Mouse (Mus musculus) forebrain, embryonic 11.5 days (tissue): Measurements from ENCODE around the gene Cd274. TPM values are rescaled to one million over a fixed set of nuclear protein-coding genes. Genes with fewer than 3 reads are reported as not detected.
A peak's percentile ranks its signal among the peaks of the same experiment; 100 is the strongest.

Experiments used
- ATAC-seq: fragments of 200-750 bp; cut with Nextera tagmentation; replicated peaks from 2 replicates; pipeline ENCODE4 v1.8.0; 2017; ENCODE audit warnings: moderate TSS enrichment; ENCODE audit not compliant: low FRiP score
- DNase-seq: peaks from one replicate; pipeline ENCODE4 v3.0.0-alpha.2; 2017; ENCODE audit warnings: low spot score
- H3K27ac ChIP-seq: fragments of 300-500 bp; sonication (generic); 2 replicates; pipeline ENCODE4 v1.5.1; 2014; ENCODE audit warnings: low read depth, low read length
- H3K27me3 ChIP-seq: fragments of 300-500 bp; sonication (generic); 2 replicates; pipeline ENCODE4 v1.6.1; 2014; ENCODE audit warnings: mild to moderate bottlenecking, low read length, mixed read lengths; ENCODE audit not compliant: control insufficient read depth, insufficient read depth
- H3K36me3 ChIP-seq: fragments of 300-500 bp; sonication (generic); 2 replicates; pipeline ENCODE4 v1.6.1; 2014; ENCODE audit warnings: mild to moderate bottlenecking, low read length, moderate library complexity, mixed read lengths; ENCODE audit not compliant: control insufficient read depth, insufficient read depth
- H3K4me1 ChIP-seq: fragments of 300-500 bp; sonication (generic); replicated peaks from 2 replicates; pipeline ENCODE4 v1.6.1; 2014; ENCODE audit warnings: low read length, mixed read lengths; ENCODE audit not compliant: control insufficient read depth, insufficient read depth
- H3K4me2 ChIP-seq: fragments of 300-500 bp; sonication (generic); 2 replicates; pipeline ENCODE4 v1.6.1; 2014; ENCODE audit warnings: low read depth, mild to moderate bottlenecking, low read length, moderate library complexity, mixed read lengths; ENCODE audit not compliant: severe bottlenecking
- H3K4me3 ChIP-seq: fragments of 300-500 bp; sonication (generic); 2 replicates; pipeline ENCODE4 v1.5.1; 2014; ENCODE audit warnings: low read depth, low read length
- H3K9ac ChIP-seq: fragments of 300-500 bp; sonication (generic); 2 replicates; pipeline ENCODE4 v1.6.1; 2014; ENCODE audit warnings: low read length
- H3K9me3 ChIP-seq: fragments of 300-500 bp; sonication (generic); 2 replicates; pipeline ENCODE4 v1.6.1; 2016; ENCODE audit warnings: low read length, mixed read lengths; ENCODE audit not compliant: control insufficient read depth
- WGBS: fragments of 180-500 bp; shearing (Covaris S2); extraction: QIAGEN DNeasy Blood & Tissue Kit; methylation state at CpG from one replicate; pipeline ENCODE4 v1.1.7; 2014; 5-methylcytosine and 5-hydroxymethylcytosine counted together
- polyA plus RNA-seq: library from polyadenylated mRNA; unstranded; fragments of >200 nt; fragmentation: Nextera tagmentation; extraction: Ambion mirVana; gene quantifications from 2 replicates; pipeline ENCODE4 v1.2.1, GENCODE M21; 2014

Gene Cd274
- polyA plus RNA-seq, 1 experiment from 2014 or later = 0.23 TPM

DNA sequence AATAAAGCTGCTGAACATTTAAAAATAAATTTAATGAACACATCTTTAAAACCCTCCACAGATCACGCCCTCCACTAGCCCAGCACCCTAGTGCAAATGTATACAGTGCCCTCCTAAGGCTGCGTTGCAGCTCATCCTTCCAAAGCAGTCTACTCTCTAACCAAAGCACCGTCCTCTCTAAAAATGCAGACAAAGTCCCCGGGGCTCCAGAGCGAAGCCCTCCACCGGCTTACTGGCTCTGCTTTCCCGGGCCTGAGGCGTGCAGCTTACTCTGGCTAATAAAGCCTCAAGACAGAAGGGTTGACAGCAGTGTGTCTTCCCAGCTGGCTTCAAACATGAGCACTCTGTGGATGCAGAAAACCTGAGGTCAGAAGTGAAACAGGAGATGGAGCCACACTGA lies 53.1 kb downstream of the Cd274 start:
- 84% methylated on average over 8 of the region's 8 CpGs for WGBS
- Histone ChIP-seq H3K27ac (no peak overlapping the region), H3K4me2 (no peak overlapping the region), H3K36me3 (no peaks in the 10 kb centered on the region), H3K4me3 (no peak overlapping the region), H3K27me3 (no peaks in the 10 kb centered on the region), H3K9me3 (no peaks in the 10 kb centered on the region), H3K9ac (no peak overlapping the region), H3K4me1 (no peaks in the 10 kb centered on the region)
- ATAC-seq (no peak), DNase-seq (peak; percentile 51)

DNA sequence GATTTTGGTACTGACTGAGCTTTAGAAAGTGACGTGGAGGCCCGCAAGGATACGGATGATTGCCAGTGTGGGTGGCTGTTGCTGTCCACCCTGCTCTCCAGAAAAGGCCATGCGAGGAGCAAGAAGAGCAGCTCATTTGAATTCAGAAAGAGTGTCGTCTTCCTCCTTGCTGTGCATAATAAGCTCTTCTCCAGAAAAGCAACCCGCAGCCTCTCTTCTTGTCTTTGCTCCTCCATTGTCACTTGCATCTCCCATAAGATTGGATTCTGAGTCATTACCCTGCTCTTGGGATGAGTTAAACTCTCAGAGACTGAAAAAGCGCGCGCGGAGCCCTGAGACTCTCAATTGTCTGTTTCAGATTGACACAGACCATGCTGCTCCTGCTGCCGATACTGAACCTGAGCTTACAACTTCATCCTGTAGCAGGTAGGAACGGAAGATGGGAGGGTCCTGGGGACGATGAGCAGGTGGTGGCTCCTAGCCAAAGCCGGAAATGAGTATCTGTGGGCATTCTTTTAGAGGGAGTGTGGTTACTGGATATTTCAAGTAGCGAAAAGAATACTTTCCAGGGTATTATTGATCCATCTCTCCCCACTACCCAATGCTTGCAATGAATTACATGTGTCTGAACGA lies 54.9 kb downstream of the Cd274 start:
- Histone ChIP-seq H3K4me3 (no peak overlapping the region), H3K36me3 (no peaks in the 10 kb centered on the region), H3K9me3 (no peaks in the 10 kb centered on the region), H3K4me1 (no peaks in the 10 kb centered on the region), H3K27me3 (no peaks in the 10 kb centered on the region), H3K4me2 (no peak overlapping the region), H3K27ac (no peak overlapping the region), H3K9ac (no peak overlapping the region)
- WGBS = 88% methylated on average over 16 of the region's 16 CpGs
- DNase-seq (no peak), ATAC-seq (no peak)

DNA sequence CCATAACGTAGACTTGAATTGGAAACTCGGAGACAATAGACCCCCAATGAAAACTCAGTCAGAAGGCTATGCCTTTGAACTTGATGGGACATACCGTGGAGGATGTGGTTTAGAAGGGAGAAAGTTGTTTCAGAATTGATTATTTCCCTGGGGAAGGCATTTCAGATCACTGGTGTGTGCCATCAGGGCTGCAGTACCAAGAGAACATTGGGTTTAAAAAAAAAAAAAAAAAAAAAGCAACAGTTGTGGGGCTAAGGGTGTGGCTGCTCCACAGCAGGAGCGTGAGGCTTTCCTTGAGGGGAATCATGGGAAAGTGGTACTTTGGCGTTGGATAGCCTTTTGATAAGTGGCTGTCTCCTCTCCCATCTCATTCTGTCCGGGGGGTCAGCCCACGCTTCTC lies 55.5 kb downstream of the Cd274 start:
- 83% methylated on average over 7 of the region's 7 CpGs for WGBS
- no peaks in the 10 kb centered on the region for H3K4me1 ChIP-seq
- H3K9me3 ChIP-seq = no peaks in the 10 kb centered on the region
- no peak overlapping the region for H3K4me2 ChIP-seq
- H3K9ac ChIP-seq = no peak overlapping the region
- H3K27me3 ChIP-seq = no peaks in the 10 kb centered on the region
- no peak overlapping the region for H3K27ac ChIP-seq
- DNase-seq (no peak), ATAC-seq (no peak)
- H3K4me3 ChIP-seq = no peak overlapping the region
- no peaks in the 10 kb centered on the region for H3K36me3 ChIP-seq

DNA sequence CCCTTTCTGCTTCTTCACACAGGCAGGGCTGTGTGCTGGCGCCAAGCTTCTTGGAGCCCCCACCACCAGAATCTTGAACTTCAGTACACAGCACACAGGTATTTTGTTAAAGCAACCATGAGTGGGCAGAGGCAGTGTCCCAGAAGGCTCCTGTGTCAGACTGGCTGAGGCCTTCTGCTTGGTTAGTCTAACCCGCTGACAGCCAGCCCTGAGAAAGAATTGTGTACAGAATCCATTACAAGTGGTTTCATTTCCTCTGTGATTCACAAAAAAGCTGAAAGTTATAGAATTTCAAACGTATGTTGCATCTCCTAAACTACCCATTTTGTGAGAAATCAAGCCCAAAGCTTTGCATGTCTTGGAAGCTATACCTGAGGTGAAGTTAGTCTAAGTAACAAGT lies 63.3 kb downstream of the Cd274 start:
- Histone ChIP-seq H3K4me2 (no peak overlapping the region), H3K27me3 (no peaks in the 10 kb centered on the region), H3K4me3 (no peak overlapping the region), H3K9ac (no peak overlapping the region), H3K9me3 (no peaks in the 10 kb centered on the region), H3K4me1 (no peaks in the 10 kb centered on the region), H3K36me3 (no peaks in the 10 kb centered on the region), H3K27ac (no peak overlapping the region)
- DNase-seq (no peak), ATAC-seq (no peak)
- 85% methylated on average over 3 of the region's 3 CpGs for WGBS

DNA sequence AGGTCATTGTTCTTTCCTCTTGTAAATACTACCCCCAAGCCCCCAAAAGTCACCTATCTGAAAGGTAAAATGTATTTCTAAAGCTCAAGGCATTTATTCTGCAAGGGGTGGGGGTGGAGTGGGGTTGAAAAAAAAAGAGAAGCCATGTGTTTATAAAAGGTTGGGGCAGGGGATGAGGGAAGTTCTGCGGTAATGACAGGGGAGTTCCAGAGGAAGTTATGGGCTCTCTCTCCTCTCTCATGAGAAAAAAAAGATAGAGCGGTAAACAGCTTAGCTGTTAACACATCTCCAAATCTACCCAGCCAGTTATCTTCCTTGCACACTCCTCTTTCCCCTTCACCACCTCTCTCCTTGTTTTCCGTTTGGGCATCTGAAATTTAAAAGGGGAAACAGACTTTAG lies 63.7 kb downstream of the Cd274 start:
- H3K4me2 ChIP-seq = no peak overlapping the region
- no peak overlapping the region for H3K27ac ChIP-seq
- no peaks in the 10 kb centered on the region for H3K27me3 ChIP-seq
- no peaks in the 10 kb centered on the region for H3K36me3 ChIP-seq
- ATAC-seq (no peak), DNase-seq (no peak)
- H3K9ac ChIP-seq = no peak overlapping the region
- no peaks in the 10 kb centered on the region for H3K9me3 ChIP-seq
- WGBS = 84% methylated on average over 3 of the region's 3 CpGs
- no peaks in the 10 kb centered on the region for H3K4me1 ChIP-seq
- no peak overlapping the region for H3K4me3 ChIP-seq

DNA sequence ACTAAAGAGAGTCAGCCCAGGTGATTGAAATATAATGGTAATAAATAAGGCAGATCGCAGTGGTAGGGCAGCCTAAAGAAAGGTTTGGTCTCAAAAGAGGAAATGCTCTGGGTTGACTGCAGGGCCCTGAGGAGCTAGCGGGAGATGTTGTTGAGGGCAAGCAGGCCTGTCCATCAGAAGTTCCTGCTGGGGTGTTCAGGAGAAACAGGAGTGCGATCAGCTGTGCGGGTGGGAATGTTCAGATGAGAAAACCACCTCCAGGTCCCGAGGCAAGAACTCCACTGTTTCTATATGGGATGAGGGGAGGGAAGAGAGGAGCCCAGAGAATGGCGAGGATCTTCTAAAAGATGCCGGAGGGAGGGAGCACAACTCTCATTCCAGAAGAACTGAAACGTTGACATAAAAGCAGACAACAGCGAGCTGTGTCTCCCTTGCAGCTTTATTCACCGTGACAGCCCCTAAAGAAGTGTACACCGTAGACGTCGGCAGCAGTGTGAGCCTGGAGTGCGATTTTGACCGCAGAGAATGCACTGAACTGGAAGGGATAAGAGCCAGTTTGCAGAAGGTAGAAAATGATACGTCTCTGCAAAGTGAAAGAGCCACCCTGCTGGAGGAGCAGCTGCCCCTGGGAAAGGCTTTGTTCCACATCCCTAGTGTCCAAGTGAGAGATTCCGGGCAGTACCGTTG lies 69.7 kb downstream of the Cd274 start:
- Histone ChIP-seq H3K9me3 (no peaks in the 10 kb centered on the region), H3K27ac (no peak overlapping the region), H3K4me1 (no peaks in the 10 kb centered on the region), H3K4me3 (no peak overlapping the region), H3K27me3 (no peaks in the 10 kb centered on the region), H3K9ac (no peak overlapping the region), H3K4me2 (no peak overlapping the region), H3K36me3 (no peaks in the 10 kb centered on the region)
- 85% methylated on average over 18 of the region's 18 CpGs for WGBS
- ATAC-seq (no peak), DNase-seq (no peak)

Other genes with a start within 250 kb of the Cd274 start
- 13.2 and 14.6 TPM in 2 replicates for gene Jak2, start 115.6 kb upstream of the Cd274 start, polyA plus RNA-seq
- gene Insl6, start 42.1 kb upstream of the Cd274 start, polyA plus RNA-seq = 6.7 and 7.2 TPM in 2 replicates
- gene Rln1, start 32.8 kb upstream of the Cd274 start, polyA plus RNA-seq = 0.79 and 0.99 TPM in 2 replicates
- gene Plgrkt, start 65 bp upstream of the Cd274 start, polyA plus RNA-seq = 55.7 and 59.5 TPM in 2 replicates
- gene Pdcd1lg2, start 43.5 kb downstream of the Cd274 start, polyA plus RNA-seq = not detected in 2 replicates
- 11.8 and 13.5 TPM in 2 replicates for gene Ric1, start 154.8 kb downstream of the Cd274 start, polyA plus RNA-seq